Mouse (Mus musculus) CH12.LX (cell line): Measurements from ENCODE around the gene Wnt11.

ENCODE experiments used
- BHLHE40 ChIP-seq: IDR thresholded peaks from 2 replicates; pipeline ENCODE4 v1.6.1; 2011; ENCODE audit warnings: mild to moderate bottlenecking, low read depth, low read length, improper control_type of control experiment
- CTCF ChIP-seq, 2 experiments: IDR thresholded peaks in 1 of 2; conservative IDR thresholded peaks in 1 of 2; 2 replicates each; pipeline ENCODE4 v1.5.1; 2011 to 2012; ENCODE audit warnings: low read depth in 2 of 2, low read length in 2 of 2, improper control_type of control experiment in 1 of 2, inconsistent platforms in 1 of 2, mild to moderate bottlenecking in 1 of 2, moderate library complexity in 1 of 2
- ELF1 ChIP-seq: IDR thresholded peaks from 2 replicates; pipeline ENCODE4 v1.6.1; 2014; ENCODE audit warnings: low read depth, mild to moderate bottlenecking, inconsistent platforms, low read length, improper control_type of control experiment
- EP300 ChIP-seq: IDR thresholded peaks from 2 replicates; pipeline ENCODE4 v1.6.1; 2011; ENCODE audit warnings: low read length, improper control_type of control experiment
- GABPA ChIP-seq: IDR thresholded peaks from 2 replicates; pipeline ENCODE4 v1.6.1; 2012; ENCODE audit warnings: low read depth, low read length, improper control_type of control experiment, inconsistent platforms; ENCODE audit not compliant: insufficient replicate concordance
- MAZ ChIP-seq: IDR thresholded peaks from 2 replicates; pipeline ENCODE4 v1.6.1; 2012; ENCODE audit warnings: low read depth, mild to moderate bottlenecking, inconsistent platforms, low read length, improper control_type of control experiment, moderate library complexity
- NRF1 ChIP-seq: IDR thresholded peaks from 2 replicates; pipeline ENCODE4 v1.6.1; 2014; ENCODE audit warnings: low read depth, mild to moderate bottlenecking, inconsistent platforms, low read length, improper control_type of control experiment, moderate library complexity
- POLR2A ChIP-seq: IDR thresholded peaks from 2 replicates; pipeline ENCODE4 v1.6.1; 2011; ENCODE audit warnings: low read depth, mild to moderate bottlenecking, improper control_type of control experiment, low read length
- RCOR1 ChIP-seq: conservative IDR thresholded peaks from 2 replicates; pipeline ENCODE4 v1.6.1; 2012; ENCODE audit warnings: low read depth, mild to moderate bottlenecking, inconsistent platforms, low read length, improper control_type of control experiment
- ZKSCAN1 ChIP-seq: IDR thresholded peaks from 2 replicates; pipeline ENCODE4 v1.6.1; 2012; ENCODE audit warnings: low read depth, inconsistent platforms, low read length, improper control_type of control experiment, borderline replicate concordance
- ZNF384 ChIP-seq: IDR thresholded peaks from 2 replicates; pipeline ENCODE4 v1.6.1; 2012; ENCODE audit warnings: low read depth, low read length, improper control_type of control experiment, inconsistent platforms

DNA sequence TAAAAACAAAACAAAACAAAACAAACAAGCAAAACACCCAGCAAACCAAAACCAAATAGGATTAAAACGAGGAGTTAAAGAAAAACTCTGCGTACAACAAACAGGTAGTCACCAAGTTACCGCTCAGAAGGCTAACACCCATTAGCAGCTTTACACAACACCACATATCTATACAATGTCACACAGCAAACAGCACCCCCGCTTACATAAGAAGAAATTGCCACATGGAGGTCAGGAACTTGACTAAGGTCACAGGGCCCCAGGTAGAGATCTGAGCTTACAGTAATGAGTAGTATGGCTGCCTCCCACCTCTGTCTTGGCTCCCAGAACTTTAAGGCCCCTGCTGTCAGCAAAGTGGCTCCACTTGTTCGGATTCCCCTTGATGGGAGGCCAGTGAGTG is 59.4 kb downstream of the Wnt11 start:
- no peak for TF ChIP-seq EP300
- TF ChIP-seq RCOR1: no peak
- TF ChIP-seq POLR2A: no peak
- TF ChIP-seq ZKSCAN1: no peak
- no peak for TF ChIP-seq ZNF384
- TF ChIP-seq CTCF (conservative IDR thresholded peaks at IDR 0.05 in 1 of 2, IDR thresholded peaks at IDR 0.05 in 1 of 2; ENCODE audit: low read depth in 2 of 2, low read length in 2 of 2): no peak
- TF ChIP-seq BHLHE40: no peak
- no peak for TF ChIP-seq MAZ
- TF ChIP-seq ELF1: no peak
- TF ChIP-seq NRF1: no peak
- no peak for TF ChIP-seq GABPA
